29 mouse cellular contexts compared by ENCODE assay signal in genomic region chr11:76213841-76214240, GRCm38 (mm10). TPM values are rescaled to one million over a fixed set of nuclear protein-coding genes. Genes with fewer than 3 reads are reported as not detected.
"Had no signal": no experiment of that assay in that cellular context is flagged by ENCODE, and none has a peak within 500 bp of the region (broad histone marks: within the 10 kb centered on the region; RNA-seq: fewer than 3 reads in every experiment).

No protein-coding gene starts in this region.

- H3K9me3 ChIP-seq: heart, embryonic 13.5 days; heart, embryonic 15.5 days; hindbrain, embryonic 12.5 days; intestine, embryonic 15.5 days; limb, embryonic 13.5 days; limb, embryonic 15.5 days; liver, embryonic 13.5 days had no signal

- H3K9ac ChIP-seq: heart, embryonic 13.5 days; heart, embryonic 15.5 days; hindbrain, embryonic 12.5 days; hindbrain, embryonic 14.5 days; intestine, embryonic 15.5 days; limb, embryonic 13.5 days; limb, embryonic 15.5 days; liver, embryonic 13.5 days had no signal

- H3K27ac ChIP-seq: gastrocnemius, adult 2 months; heart, embryonic 13.5 days; heart, embryonic 15.5 days; hindbrain, embryonic 12.5 days; hindbrain, embryonic 14.5 days; intestine, embryonic 15.5 days; limb, embryonic 13.5 days; limb, embryonic 15.5 days; liver, embryonic 13.5 days had no signal

- H3K4me2 ChIP-seq: heart, embryonic 11.5 days; heart, embryonic 13.5 days; heart, embryonic 15.5 days; hindbrain, embryonic 12.5 days; hindbrain, embryonic 14.5 days; intestine, embryonic 15.5 days; limb, embryonic 13.5 days; limb, embryonic 15.5 days; liver, embryonic 11.5 days; liver, embryonic 13.5 days had no signal

- DNase-seq: gastrocnemius, adult 2 months; gastrocnemius, postnatal 10 days; gastrocnemius, postnatal 25 days; heart, adult 18-20 months; heart, postnatal 4 days; kidney, adult 18-20 months; kidney, adult 8-10 months; kidney, postnatal 10 days; kidney, postnatal 36 days; layer of hippocampus, adult 9-11 months; layer of hippocampus, postnatal 36 days; left cerebral cortex, postnatal 4 days; liver, embryonic 13.5 days had no signal

- H3K4me3 ChIP-seq: gastrocnemius, adult 2 months; heart, embryonic 13.5 days; heart, embryonic 15.5 days; hindbrain, embryonic 12.5 days; intestine, embryonic 15.5 days; limb, embryonic 13.5 days; limb, embryonic 15.5 days; liver, embryonic 13.5 days had no signal

- H3K27me3 ChIP-seq: heart, embryonic 13.5 days; heart, embryonic 15.5 days; hindbrain, embryonic 12.5 days; intestine, embryonic 15.5 days; limb, embryonic 13.5 days; limb, embryonic 15.5 days; liver, embryonic 13.5 days had no signal

- ATAC-seq: hindbrain, embryonic 16.5 days; inflammation-experienced regulatory T-cells, adult 6 months; intestine, embryonic 15.5 days; intestine, postnatal 0 days had no signal

RNA-seq across cellular contexts. Expression of gene Dbil5, which starts 3.6 kb away (rescaled TPM):
- total RNA-seq: gastrocnemius, adult 2 months; gastrocnemius, postnatal 10 days; gastrocnemius, postnatal 4 days; granulocyte monocyte progenitor cell, adult 5-6 weeks; heart, postnatal 25 days; left cerebral cortex, postnatal 4 days had no signal
- polyA plus RNA-seq: limb, embryonic 11.5 days had no signal
